Mouse (Mus musculus) neural tube, embryonic 11.5 days (tissue): ENCODE measurements around the gene Nfatc2. TPM values are rescaled to one million over a fixed set of nuclear protein-coding genes. Genes with fewer than 3 reads are reported as not detected.
A peak's percentile ranks its signal among the peaks of the same experiment; 100 is the strongest.

Experiments
- ATAC-seq: fragments of 200-750 bp; cut with Nextera tagmentation; 2 replicates; pipeline ENCODE4 v1.8.0; 2017; ENCODE audit warnings: moderate number of reproducible peaks, mild to moderate bottlenecking, moderate TSS enrichment, moderate library complexity; ENCODE audit not compliant: insufficient read depth, low FRiP score, low TSS enrichment
- DNase-seq: peaks from one replicate; pipeline ENCODE4 v3.0.0-alpha.2; 2015; ENCODE audit warnings: low spot score
- H3K27ac ChIP-seq: fragments of 300-500 bp; sonication (generic); 2 replicates; pipeline ENCODE4 v1.5.1; 2014; ENCODE audit warnings: low read depth, mild to moderate bottlenecking, low read length
- H3K27me3 ChIP-seq: fragments of 300-500 bp; sonication (generic); 2 replicates; pipeline ENCODE4 v1.6.1; 2014; ENCODE audit warnings: mild to moderate bottlenecking, low read length, mixed read lengths; ENCODE audit not compliant: control insufficient read depth, insufficient read depth
- H3K36me3 ChIP-seq: fragments of 300-500 bp; sonication (generic); 2 replicates; pipeline ENCODE4 v1.6.1; 2014; ENCODE audit warnings: mild to moderate bottlenecking, low read length, moderate library complexity, mixed read lengths; ENCODE audit not compliant: control insufficient read depth, insufficient read depth
- H3K4me1 ChIP-seq: fragments of 300-500 bp; sonication (generic); 2 replicates; pipeline ENCODE4 v1.6.1; 2014; ENCODE audit warnings: low read length, mixed read lengths; ENCODE audit not compliant: control insufficient read depth, insufficient read depth
- H3K4me2 ChIP-seq: fragments of 300-500 bp; sonication (generic); 2 replicates; pipeline ENCODE4 v1.6.1; 2014; ENCODE audit warnings: low read depth, mild to moderate bottlenecking, moderate library complexity
- H3K4me3 ChIP-seq: fragments of 300-500 bp; sonication (generic); 2 replicates; pipeline ENCODE4 v1.5.1; 2014; ENCODE audit warnings: low read depth, low read length
- H3K9ac ChIP-seq: fragments of 300-500 bp; sonication (generic); 2 replicates; pipeline ENCODE4 v1.6.1; 2014; ENCODE audit warnings: mild to moderate bottlenecking, low read length
- H3K9me3 ChIP-seq: fragments of 300-500 bp; sonication (generic); 2 replicates; pipeline ENCODE4 v1.6.1; 2016; ENCODE audit warnings: low read length; ENCODE audit not compliant: control insufficient read depth
- WGBS: fragments of 180-500 bp; shearing (Covaris S2); extraction: QIAGEN DNeasy Blood & Tissue Kit; methylation state at CpG from one replicate; pipeline ENCODE4 v1.1.7; 2014; 5-methylcytosine and 5-hydroxymethylcytosine counted together
- polyA plus RNA-seq: library from polyadenylated mRNA; unstranded; fragments of >200 nt; fragmentation: Nextera tagmentation; extraction: Ambion mirVana; gene quantifications from 2 replicates; pipeline ENCODE4 v1.2.1, GENCODE M21; 2014

Gene Nfatc2
- polyA plus RNA-seq, 1 experiment from 2014 or later: 0.93 TPM

- DNase-seq: no peak
- WGBS: 85% methylated on average over 7 of the region's 7 CpGs
- ATAC-seq: no peak
- no peak overlapping the region for H3K9ac ChIP-seq
- H3K4me1 ChIP-seq: 0 out of 2 replicates have a peak, but pooled peaks cover 2% of the 10 kb centered on the region
- H3K36me3 ChIP-seq: no peaks in the 10 kb centered on the region
- H3K9me3 ChIP-seq: no peaks in the 10 kb centered on the region
- H3K27me3 ChIP-seq: peaks cover 17% of the 10 kb centered on the region
- no peak overlapping the region for H3K27ac ChIP-seq
- no peak overlapping the region for H3K4me2 ChIP-seq
- no peak overlapping the region for H3K4me3 ChIP-seq
These were observed 5.8 kb downstream of the Nfatc2 start for GRCm38 (mm10) chr2:168595693-168596092.

- peaks cover 25% of the 10 kb centered on the region for H3K27me3 ChIP-seq
- no peak for ATAC-seq
- H3K9me3 ChIP-seq: no peaks in the 10 kb centered on the region
- H3K4me3 ChIP-seq: no peak overlapping the region
- no peak overlapping the region for H3K9ac ChIP-seq
- no peaks in the 10 kb centered on the region for H3K36me3 ChIP-seq
- no peak overlapping the region for H3K4me2 ChIP-seq
- peaks cover 7% of the 10 kb centered on the region; the same call in 1 of the 2 replicates for H3K4me1 ChIP-seq
- WGBS: 82% methylated on average over 6 of the region's 6 CpGs
- DNase-seq: no peak
- H3K27ac ChIP-seq: no peak overlapping the region
These were observed 7.8 kb downstream of the Nfatc2 start for GRCm38 (mm10) chr2:168593676-168594075.

- 84% methylated on average over 5 of the region's 5 CpGs for WGBS
- peaks cover 25% of the 10 kb centered on the region for H3K27me3 ChIP-seq
- ATAC-seq: no peak
These were observed 8.5 kb downstream of the Nfatc2 start for GRCm38 (mm10) chr2:168593004-168593403.

GRCm38 (mm10) chr2:168591076-168591475 is 10.4 kb downstream of the Nfatc2 start:
- WGBS: 69% methylated on average over 2 of the region's 2 CpGs
- ATAC-seq (no peak), DNase-seq (no peak)
- Histone ChIP-seq H3K4me1 (peaks cover 7% of the 10 kb centered on the region; the same call in 1 of the 2 replicates), H3K9me3 (no peaks in the 10 kb centered on the region), H3K27ac (no peak overlapping the region), H3K36me3 (no peaks in the 10 kb centered on the region), H3K9ac (no peak overlapping the region), H3K4me2 (no peak overlapping the region), H3K4me3 (no peak overlapping the region), H3K27me3 (peaks cover 25% of the 10 kb centered on the region)

More at GRCm38 (mm10) chr2:168593004-168593403, 8.5 kb downstream of the Nfatc2 start:
- Histone ChIP-seq H3K36me3 (no peaks in the 10 kb centered on the region), H3K9me3 (no peaks in the 10 kb centered on the region), H3K27ac (no peak overlapping the region), H3K4me3 (no peak overlapping the region), H3K4me1 (peaks cover 7% of the 10 kb centered on the region; the same call in 1 of the 2 replicates), H3K9ac (no peak overlapping the region), H3K4me2 (no peak overlapping the region)
- no peak for DNase-seq

- H3K9me3 ChIP-seq: no peaks in the 10 kb centered on the region
- H3K4me3 ChIP-seq: peak overlapping the region; percentile 34
- no peak overlapping the region for H3K9ac ChIP-seq
- WGBS: 47% methylated on average over 10 of the region's 10 CpGs
- DNase-seq (no peak), ATAC-seq (no peak)
- peak overlapping the region; percentile 58 for H3K4me2 ChIP-seq
- no peaks in the 10 kb centered on the region for H3K36me3 ChIP-seq
- no peak overlapping the region for H3K27ac ChIP-seq
- H3K27me3 ChIP-seq: peaks cover 25% of the 10 kb centered on the region
- peaks cover 7% of the 10 kb centered on the region; the same call in 1 of the 2 replicates for H3K4me1 ChIP-seq
These were observed 10.9 kb downstream of the Nfatc2 start for GRCm38 (mm10) chr2:168590556-168590955.

- no peak for ATAC-seq
These were observed 11.3 kb downstream of the Nfatc2 start for GRCm38 (mm10) chr2:168590168-168590551.

GRCm38 (mm10) chr2:168589368-168590167 is 11.9 kb downstream of the Nfatc2 start:
- Histone ChIP-seq H3K4me2 (peak overlapping the region; percentile 58), H3K9me3 (no peaks in the 10 kb centered on the region), H3K9ac (peak overlapping the region; percentile 18; the same call in 1 of the 2 replicates), H3K36me3 (no peaks in the 10 kb centered on the region), H3K4me3 (peak overlapping the region; percentile 34), H3K27ac (no peak overlapping the region), H3K4me1 (peaks cover 7% of the 10 kb centered on the region; the same call in 1 of the 2 replicates), H3K27me3 (peaks cover 25% of the 10 kb centered on the region)
- 5% methylated on average over 21 of the region's 21 CpGs for WGBS
- no peak for ATAC-seq
- DNase-seq: no peak

More at GRCm38 (mm10) chr2:168590168-168590551, 11.3 kb downstream of the Nfatc2 start:
- peak overlapping the region; percentile 58 for H3K4me2 ChIP-seq
- peaks cover 7% of the 10 kb centered on the region; the same call in 1 of the 2 replicates for H3K4me1 ChIP-seq
- peak overlapping the region; percentile 34 for H3K4me3 ChIP-seq
- H3K9me3 ChIP-seq: no peaks in the 10 kb centered on the region
- DNase-seq: no peak
- no peaks in the 10 kb centered on the region for H3K36me3 ChIP-seq
- no peak overlapping the region for H3K27ac ChIP-seq
- WGBS: under 1% methylated on average over 22 of the region's 38 CpGs
- peak overlapping the region; percentile 18; the same call in 1 of the 2 replicates for H3K9ac ChIP-seq
- peaks cover 25% of the 10 kb centered on the region for H3K27me3 ChIP-seq

- 66% methylated on average over 11 of the region's 11 CpGs for WGBS
- H3K9ac ChIP-seq: no peak overlapping the region
- peaks cover 7% of the 10 kb centered on the region; the same call in 1 of the 2 replicates for H3K4me1 ChIP-seq
- no peak overlapping the region for H3K4me2 ChIP-seq
- H3K36me3 ChIP-seq: no peaks in the 10 kb centered on the region
- H3K9me3 ChIP-seq: no peaks in the 10 kb centered on the region
- ATAC-seq (no peak), DNase-seq (no peak)
- H3K4me3 ChIP-seq: no peak overlapping the region
- peaks cover 25% of the 10 kb centered on the region for H3K27me3 ChIP-seq
- no peak overlapping the region for H3K27ac ChIP-seq
These were observed 12.7 kb downstream of the Nfatc2 start for GRCm38 (mm10) chr2:168588591-168589367.
